Mouse (Mus musculus): Measurements from ENCODE around the gene Iqcf1. TPM values are rescaled to one million over a fixed set of nuclear protein-coding genes. Genes with fewer than 3 reads are reported as not detected.

Iqcf1 gene
- polyA plus RNA-seq, 1 experiment: not detected

GRCm38 (mm10) chr9:106463122-106464063 is 36.4 kb upstream of the Iqcf1 start:
- 0 out of 2 replicates have a peak, but pooled peaks cover 4% of the 10 kb centered on the region for H3K4me1 ChIP-seq (ENCODE audit: control insufficient read depth, insufficient read depth, low read length)
- no peak overlapping the region for H3K27ac ChIP-seq (ENCODE audit: insufficient read depth, low read length)
- H3K4me3 ChIP-seq (ENCODE audit: insufficient read depth, low read length): no peak overlapping the region
- no peak for TF ChIP-seq POLR2A (IDR thresholded peaks at IDR 0.05; ENCODE audit: extremely low read depth, insufficient read depth, low read length)
- TF ChIP-seq CTCF (IDR thresholded peaks at IDR 0.05; ENCODE audit: extremely low read depth, insufficient read depth, low read length): no peak

- Histone ChIP-seq H3K4me1 (ENCODE audit: control insufficient read depth, insufficient read depth, low read length) (0 out of 2 replicates have a peak, but pooled peaks cover 4% of the 10 kb centered on the region), H3K27ac (ENCODE audit: insufficient read depth, low read length) (peak overlapping the region; percentile 98), H3K4me3 (ENCODE audit: insufficient read depth, low read length) (peak overlapping the region; percentile 60)
- TF ChIP-seq POLR2A (IDR thresholded peaks at IDR 0.05; ENCODE audit: extremely low read depth, insufficient read depth, low read length): 0 out of 2 replicates have a peak, but pooled peaks have one; percentile 16
- TF ChIP-seq CTCF (IDR thresholded peaks at IDR 0.05; ENCODE audit: extremely low read depth, insufficient read depth, low read length): no peak
Observed at GRCm38 (mm10) chr9:106464751-106465541, 34.8 kb upstream of the Iqcf1 start.

DNA sequence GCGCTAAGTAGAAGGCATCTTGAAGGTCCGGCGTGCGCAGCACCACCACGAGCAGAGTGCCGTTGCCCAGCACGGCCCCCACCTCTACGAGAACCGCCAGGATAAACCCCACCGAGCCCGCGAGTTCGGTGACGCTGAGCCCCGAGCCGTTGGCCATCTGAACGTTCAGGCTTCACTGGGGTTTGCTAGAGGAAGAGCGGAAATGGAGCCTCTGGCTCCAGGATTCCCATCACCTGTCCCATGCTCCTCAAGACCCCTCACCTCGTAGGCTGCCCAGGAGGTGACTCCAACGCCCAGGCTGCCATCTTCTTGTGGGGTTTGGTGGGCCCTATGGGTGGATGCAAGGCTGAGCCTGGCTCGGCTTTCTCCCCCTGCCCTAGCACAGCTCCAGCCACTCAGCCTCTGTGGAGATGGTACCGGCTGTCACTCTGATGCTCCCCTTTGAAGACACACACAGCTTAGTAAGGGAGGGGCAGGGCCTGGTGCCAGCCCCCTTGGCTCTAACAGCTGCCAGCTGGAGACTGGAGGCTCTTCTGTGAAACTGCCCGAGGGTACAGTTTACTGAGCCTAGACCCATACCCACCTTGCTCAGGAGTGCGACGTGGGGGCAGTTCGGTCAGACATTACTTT is 34.1 kb upstream of the Iqcf1 start, which contains the start of gene Gpr62:
Gene Gpr62, minus strand, starts transcription at position 368 of the 630 bp plus-strand sequence.
- peak within 1 kb of the TSS; percentile 98 for H3K27ac ChIP-seq (ENCODE audit: insufficient read depth, low read length)
- TF ChIP-seq CTCF (IDR thresholded peaks at IDR 0.05; ENCODE audit: extremely low read depth, insufficient read depth, low read length) (no peak), POLR2A (IDR thresholded peaks at IDR 0.05; ENCODE audit: extremely low read depth, insufficient read depth, low read length) (peak; percentile 76; the same call in 1 of the 2 replicates)
- H3K4me3 ChIP-seq (ENCODE audit: insufficient read depth, low read length): peak within 1 kb of the TSS; percentile 60
- 0 out of 2 replicates have a peak, but pooled peaks cover 2% of the 10 kb centered on the region for H3K4me1 ChIP-seq (ENCODE audit: control insufficient read depth, insufficient read depth, low read length)

GRCm38 (mm10) chr9:106466721-106467120 is 33.0 kb upstream of the Iqcf1 start:
- H3K4me1 ChIP-seq (ENCODE audit: control insufficient read depth, insufficient read depth, low read length): 0 out of 2 replicates have a peak, but pooled peaks cover 4% of the 10 kb centered on the region
- no peak overlapping the region for H3K4me3 ChIP-seq (ENCODE audit: insufficient read depth, low read length)
- no peak overlapping the region for H3K27ac ChIP-seq (ENCODE audit: insufficient read depth, low read length)
- no peak for TF ChIP-seq POLR2A (IDR thresholded peaks at IDR 0.05; ENCODE audit: extremely low read depth, insufficient read depth, low read length)
- TF ChIP-seq CTCF (IDR thresholded peaks at IDR 0.05; ENCODE audit: extremely low read depth, insufficient read depth, low read length): no peak

DNA sequence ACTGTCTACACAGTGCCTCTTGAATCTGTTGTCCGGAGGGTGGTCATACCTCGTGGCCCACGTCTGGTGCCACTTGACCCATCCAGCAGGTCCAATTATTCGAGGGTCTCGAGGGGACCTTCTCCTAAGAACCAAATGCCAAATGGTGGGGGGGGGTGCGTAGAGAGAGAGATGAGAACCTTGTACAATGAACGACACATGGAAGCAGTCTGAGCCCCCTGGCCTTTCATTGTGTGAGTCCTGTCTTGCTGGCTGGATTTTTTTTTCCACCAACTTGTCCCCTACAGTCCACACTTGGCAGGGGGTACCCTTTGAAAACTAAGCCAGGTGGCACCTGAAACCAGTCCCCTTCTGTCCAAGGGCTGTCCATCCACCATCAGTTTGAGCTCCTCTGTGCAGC is 32.0 kb upstream of the Iqcf1 start:
- no peak overlapping the region for H3K27ac ChIP-seq (ENCODE audit: insufficient read depth, low read length)
- H3K4me1 ChIP-seq (ENCODE audit: control insufficient read depth, insufficient read depth, low read length): 0 out of 2 replicates have a peak, but pooled peaks cover 8% of the 10 kb centered on the region
- TF ChIP-seq CTCF (IDR thresholded peaks at IDR 0.05; ENCODE audit: extremely low read depth, insufficient read depth, low read length) (no peak), POLR2A (IDR thresholded peaks at IDR 0.05; ENCODE audit: extremely low read depth, insufficient read depth, low read length) (no peak)
- H3K4me3 ChIP-seq (ENCODE audit: insufficient read depth, low read length): no peak overlapping the region

DNA sequence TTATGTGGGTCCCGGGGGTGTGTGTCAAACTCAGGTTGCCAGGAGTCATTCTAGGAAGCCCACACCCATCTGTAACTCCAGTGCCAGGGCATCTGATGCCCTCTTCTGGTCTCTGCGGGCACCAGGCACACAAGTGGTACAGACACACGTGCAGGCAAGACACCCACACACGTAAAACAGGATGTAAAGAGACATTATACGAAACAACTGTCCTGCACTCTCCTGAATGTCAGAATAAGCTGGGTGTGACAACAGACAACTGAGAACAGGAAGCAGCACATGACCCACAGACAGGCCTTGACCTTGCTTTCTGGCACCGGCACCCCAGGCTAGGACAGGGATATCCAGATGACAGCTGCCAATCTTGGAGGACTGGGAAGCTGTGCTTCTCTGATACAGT is 30.4 kb upstream of the Iqcf1 start:
- no peak overlapping the region for H3K4me3 ChIP-seq (ENCODE audit: insufficient read depth, low read length)
- TF ChIP-seq POLR2A (IDR thresholded peaks at IDR 0.05; ENCODE audit: extremely low read depth, insufficient read depth, low read length) (no peak), CTCF (IDR thresholded peaks at IDR 0.05; ENCODE audit: extremely low read depth, insufficient read depth, low read length) (no peak)
- H3K27ac ChIP-seq (ENCODE audit: insufficient read depth, low read length): no peak overlapping the region
- 0 out of 2 replicates have a peak, but pooled peaks cover 6% of the 10 kb centered on the region for H3K4me1 ChIP-seq (ENCODE audit: control insufficient read depth, insufficient read depth, low read length)

DNA sequence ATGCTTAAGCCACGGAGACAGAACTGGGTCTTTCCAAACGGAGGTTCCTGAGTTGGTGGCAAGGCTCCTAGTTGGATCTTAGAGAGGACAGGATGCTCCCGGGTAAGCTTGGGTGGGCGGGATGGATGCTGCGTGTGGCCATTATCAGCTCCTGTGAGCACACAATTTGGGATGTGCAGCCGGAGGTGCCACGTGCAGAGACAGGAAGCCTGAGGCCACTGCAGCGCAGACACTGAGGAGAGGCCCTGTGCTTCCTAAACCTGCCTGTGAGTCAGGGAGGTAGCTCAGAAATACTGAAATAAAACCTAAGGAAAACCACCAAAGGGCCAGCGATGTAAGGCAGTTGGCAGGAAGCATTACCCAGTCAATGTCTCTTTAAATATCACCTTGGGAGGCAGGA is 30.0 kb upstream of the Iqcf1 start:
- no peak overlapping the region for H3K27ac ChIP-seq (ENCODE audit: insufficient read depth, low read length)
- H3K4me3 ChIP-seq (ENCODE audit: insufficient read depth, low read length): no peak overlapping the region
- 0 out of 2 replicates have a peak, but pooled peaks cover 5% of the 10 kb centered on the region for H3K4me1 ChIP-seq (ENCODE audit: control insufficient read depth, insufficient read depth, low read length)
- TF ChIP-seq CTCF (IDR thresholded peaks at IDR 0.05; ENCODE audit: extremely low read depth, insufficient read depth, low read length): no peak
- no peak for TF ChIP-seq POLR2A (IDR thresholded peaks at IDR 0.05; ENCODE audit: extremely low read depth, insufficient read depth, low read length)

DNA sequence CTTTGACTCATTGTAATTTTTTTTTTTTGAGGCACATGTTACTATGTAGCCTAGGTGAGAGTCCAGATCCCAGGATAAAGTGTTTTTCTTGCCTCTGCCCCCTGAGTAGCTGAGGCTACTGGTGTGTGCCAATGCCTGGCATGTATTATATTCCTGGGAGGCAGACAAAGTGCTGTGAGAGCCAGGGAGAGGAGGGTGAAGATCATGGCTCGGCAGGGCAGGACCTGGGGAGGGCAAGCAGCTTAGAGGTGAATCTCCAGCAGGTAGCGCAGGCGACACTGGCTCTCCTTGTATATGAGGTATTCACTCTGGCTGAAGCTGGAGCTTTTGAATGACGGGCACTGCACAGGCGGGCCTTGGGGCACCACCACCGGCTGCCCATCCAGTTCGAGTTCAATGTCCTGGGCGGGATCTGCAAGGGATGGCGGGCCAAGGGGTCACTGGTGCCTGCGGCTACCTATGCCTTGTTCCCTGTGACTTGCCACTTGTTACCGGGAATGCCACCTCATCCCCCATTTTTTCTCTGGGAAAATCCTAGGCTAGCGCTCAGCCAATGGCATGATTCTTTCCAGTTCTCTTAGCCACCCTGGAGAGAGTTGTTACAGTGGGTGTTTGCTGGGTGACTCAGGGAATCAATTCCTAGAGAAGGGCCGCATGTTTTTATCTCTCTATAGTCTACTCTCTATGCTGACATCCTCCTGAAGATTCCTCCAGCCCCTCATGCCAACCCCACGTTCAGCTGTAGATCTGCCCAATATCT is 28.6 kb upstream of the Iqcf1 start:
- TF ChIP-seq CTCF (IDR thresholded peaks at IDR 0.05; ENCODE audit: extremely low read depth, insufficient read depth, low read length): no peak
- TF ChIP-seq POLR2A (IDR thresholded peaks at IDR 0.05; ENCODE audit: extremely low read depth, insufficient read depth, low read length): no peak

More for the DNA sequence above, 28.6 kb upstream of the Iqcf1 start:
- H3K4me1 ChIP-seq (ENCODE audit: control insufficient read depth, insufficient read depth, low read length): peaks cover 7% of the 10 kb centered on the region; the same call in 1 of the 2 replicates
- H3K27ac ChIP-seq (ENCODE audit: insufficient read depth, low read length): peak overlapping the region; percentile 63; the same call in 1 of the 2 replicates
- no peak overlapping the region for H3K4me3 ChIP-seq (ENCODE audit: insufficient read depth, low read length)
